Mouse (Mus musculus) lung, postnatal 14 days (tissue): ENCODE data around the gene Stx4a.
"Not testable (repeated sequence)": the region's sequence is repeated elsewhere in the genome, so short reads cannot be mapped to it uniquely, and the experiment has no call there.

Experiments
- DNase-seq: peaks from one replicate; pipeline ENCODE4 v3.0.0; 2021

Gene Stx4a

DNA sequence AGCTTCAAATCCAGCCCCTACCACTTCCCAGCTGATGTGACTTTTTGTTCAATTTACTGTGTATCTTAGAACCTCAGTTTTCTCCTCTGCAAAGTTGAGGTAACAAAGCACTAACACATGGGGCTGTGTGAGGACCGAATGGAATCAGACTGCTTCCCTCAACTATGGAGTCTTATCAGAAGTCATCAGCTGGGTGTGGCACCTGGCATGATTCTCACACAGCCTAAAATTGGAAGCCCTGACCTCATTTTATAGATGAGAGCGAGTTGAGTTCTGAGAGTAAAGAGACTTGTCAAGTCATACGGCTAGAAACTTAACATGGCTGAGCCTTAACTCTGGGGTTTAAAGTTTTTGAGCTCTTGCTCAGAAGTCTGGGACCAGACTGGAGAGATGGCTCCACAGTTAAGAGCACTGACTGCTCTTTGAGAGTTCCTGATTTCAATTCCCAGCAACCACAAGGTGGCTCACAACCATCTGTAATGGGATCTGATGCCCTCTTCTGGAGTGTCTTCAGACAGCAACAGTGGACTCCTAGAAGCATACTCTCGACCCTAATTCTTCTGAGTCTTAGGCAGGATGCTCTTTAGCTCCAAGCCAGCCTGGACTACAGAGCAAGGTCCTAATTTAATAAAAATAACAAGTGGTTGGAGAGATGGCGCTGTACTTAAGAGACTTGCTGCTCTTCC, 46.2 kb downstream of the Stx4a start:
- no peak for DNase-seq

- no peak for DNase-seq
Observed at GRCm38 (mm10) chr7:127874812-127875626, 50.9 kb downstream of the Stx4a start.

- DNase-seq: peak; percentile 90
Observed at GRCm38 (mm10) chr7:127875627-127876001, 51.5 kb downstream of the Stx4a start.

GRCm38 (mm10) chr7:127876041-127876466, 52.0 kb downstream of the Stx4a start, which contains the start of gene Zfp646:
Gene Zfp646, plus strand, starts transcription at chr7:127876221.
- DNase-seq: peak; percentile 75

DNA sequence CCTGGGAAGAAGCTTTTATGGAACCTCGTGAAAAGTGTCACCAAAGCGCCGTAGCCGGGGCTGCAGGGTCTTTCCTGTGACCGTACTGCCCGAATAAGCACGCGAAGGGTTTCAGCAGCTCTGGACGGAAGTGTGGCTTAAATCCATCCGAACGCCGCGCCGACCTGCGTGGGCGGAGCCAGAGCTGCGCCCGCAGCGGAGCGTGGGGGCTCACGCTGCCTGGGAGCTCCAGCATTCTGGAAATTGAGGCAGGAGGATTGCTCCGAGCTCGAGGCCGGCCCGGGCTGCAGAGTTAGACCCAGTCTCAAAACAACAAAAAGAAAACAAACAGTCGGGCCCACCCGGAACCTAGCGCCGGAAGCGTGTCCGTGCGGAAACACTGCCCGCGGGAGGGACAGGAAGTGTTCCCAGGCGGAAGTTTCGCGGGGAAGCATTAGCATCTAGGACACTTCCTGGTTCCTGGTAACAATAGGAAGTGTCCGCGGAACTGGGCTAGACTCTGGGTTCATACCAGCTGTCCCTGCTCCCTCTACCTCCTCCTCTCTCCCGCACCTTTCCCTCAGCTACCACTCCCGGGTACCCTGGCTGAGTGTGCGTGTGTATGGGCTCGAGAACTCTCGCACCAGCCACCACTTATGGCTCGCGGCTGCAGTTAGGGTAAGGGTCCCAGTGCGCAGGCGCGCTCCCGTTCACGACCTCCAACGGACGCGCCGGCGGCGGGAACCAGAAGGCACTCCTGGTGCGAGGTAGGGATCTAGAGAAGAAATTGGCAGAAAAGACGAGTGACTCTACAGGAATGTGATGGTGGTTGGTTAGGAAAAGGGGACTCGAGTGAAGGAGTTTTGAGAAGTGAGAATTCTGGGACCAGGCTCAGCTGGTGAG, 52.6 kb downstream of the Stx4a start, which contains the start of gene Zfp668:
TSS of gene Zfp668 (minus strand) at position 362 of the 882 bp plus-strand sequence.
- peak; percentile 92 for DNase-seq

DNA sequence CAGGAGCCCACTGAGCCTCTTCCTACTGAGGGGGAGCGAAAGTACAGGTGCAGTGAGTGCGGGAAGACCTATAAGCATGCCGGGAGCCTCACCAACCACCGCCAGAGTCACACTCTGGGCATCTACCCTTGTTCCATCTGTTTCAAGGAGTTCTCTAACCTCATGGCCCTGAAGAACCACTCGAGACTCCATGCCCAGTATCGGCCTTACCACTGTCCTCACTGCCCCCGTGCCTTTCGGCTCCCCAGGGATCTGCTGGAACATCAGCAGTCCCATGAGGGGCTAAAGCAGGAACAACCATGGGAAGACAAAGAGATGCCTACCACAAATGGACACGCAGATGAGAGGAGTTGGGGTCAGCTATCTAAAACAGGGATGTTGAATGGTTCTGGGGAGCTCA, 55.2 kb downstream of the Stx4a start:
- DNase-seq: no peak

DNA sequence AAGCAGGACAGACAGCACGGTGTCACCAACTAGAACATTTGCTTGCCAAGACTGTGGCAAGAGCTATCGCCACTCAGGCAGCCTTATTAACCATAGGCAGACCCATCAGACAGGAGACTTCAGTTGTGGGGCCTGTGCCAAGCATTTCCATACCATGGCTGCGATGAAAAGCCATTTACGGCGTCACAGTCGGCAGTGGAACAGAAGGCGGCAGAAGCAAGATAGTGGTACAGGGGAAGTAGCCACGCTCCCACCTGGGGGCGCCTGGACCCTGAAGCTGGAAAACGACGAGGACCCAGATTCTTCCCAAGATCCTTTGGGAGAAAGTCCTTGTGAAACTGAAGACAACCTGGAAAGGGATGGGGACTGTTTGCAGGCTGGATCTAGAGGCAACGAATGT, 56.3 kb downstream of the Stx4a start:
- no peak for DNase-seq

DNA sequence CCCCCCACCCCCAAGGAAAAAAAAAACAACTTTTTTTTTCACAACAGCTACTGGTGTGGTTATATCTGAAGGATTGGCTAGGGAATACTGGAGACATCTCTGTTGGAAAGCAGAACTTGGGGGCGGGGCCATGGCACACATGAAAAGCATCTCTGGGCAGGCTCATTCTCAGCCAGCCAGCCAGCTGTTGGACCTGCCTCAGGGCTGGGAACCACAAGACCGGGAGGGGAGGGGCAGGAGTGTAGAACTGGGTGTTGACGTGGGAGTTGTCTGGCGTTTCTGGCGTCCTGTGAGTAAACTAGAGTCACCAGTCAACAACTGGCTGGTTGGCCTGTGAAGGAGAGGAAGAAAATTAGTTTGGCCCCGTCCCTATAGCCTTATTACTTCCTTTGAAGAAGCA, 61.9 kb downstream of the Stx4a start:
- peak; percentile 63 for DNase-seq

DNA sequence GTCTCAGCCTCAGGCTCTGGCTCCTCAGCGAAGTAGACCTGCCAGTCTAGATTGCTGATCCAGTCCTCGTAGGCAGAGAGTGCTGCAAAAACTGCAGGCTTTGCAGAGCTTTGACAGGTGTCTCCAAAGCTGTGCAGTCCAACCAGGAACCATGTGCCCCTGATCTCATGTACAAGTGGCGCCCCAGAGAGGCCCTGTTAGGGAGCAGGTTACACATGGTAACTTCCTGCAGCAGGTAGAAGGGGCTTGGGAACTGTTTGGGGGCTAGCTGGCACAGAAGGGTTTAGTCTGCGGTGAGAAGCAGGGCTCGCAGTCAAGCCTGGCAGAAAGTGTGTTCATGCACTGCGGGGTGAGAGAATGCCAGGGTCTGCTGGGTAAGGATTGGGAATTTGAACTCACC, 62.5 kb downstream of the Stx4a start:
- no peak for DNase-seq

DNA sequence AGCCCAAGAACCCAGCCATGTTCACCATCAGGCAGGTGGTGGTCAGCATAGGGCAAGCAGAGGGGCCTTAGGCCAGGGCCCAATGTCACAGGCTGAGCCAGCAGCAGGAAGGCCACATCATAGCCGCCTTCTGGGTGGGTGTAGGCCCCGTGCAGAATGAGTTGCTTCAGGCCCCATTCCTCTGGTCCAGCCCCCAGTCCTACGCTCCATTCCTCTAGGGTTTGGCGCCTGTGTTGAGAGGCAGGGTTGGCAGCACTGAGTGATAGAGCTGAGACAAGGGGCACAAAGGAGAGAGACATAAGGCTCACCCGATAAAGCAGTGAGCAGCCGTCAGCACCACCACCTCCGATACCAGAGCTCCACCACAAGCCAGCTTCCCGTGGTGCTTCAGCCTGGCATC, 63.1 kb downstream of the Stx4a start:
- DNase-seq: no peak

GRCm38 (mm10) chr7:127887781-127888180, 63.7 kb downstream of the Stx4a start:
- no peak for DNase-seq

DNA sequence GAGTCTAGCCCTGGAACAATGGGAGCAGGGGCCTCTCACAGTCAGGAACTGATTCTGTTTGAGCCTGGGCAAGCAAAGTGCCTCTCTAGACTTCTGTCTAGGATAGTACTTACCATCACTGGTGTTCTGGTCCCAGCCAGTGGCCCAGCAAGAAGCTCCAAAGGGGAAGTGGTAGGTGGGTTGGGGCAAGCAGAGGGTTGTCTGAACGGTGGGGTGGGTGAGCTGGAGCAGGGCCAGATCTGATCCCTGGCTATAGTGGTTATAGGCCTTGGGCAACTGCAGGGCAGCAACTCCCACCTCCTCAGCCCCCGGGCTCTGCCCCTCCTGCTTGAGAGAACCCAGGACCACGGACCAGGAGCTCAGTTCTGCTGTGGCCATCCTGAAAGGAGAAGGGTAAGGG, 64.7 kb downstream of the Stx4a start:
- no peak for DNase-seq

- peak; percentile 37 for DNase-seq
Observed at GRCm38 (mm10) chr7:127890798-127891197, 66.7 kb downstream of the Stx4a start, which contains the start of gene Prss53. Gene Prss53, minus strand, starts transcription at chr7:127890970.

DNA sequence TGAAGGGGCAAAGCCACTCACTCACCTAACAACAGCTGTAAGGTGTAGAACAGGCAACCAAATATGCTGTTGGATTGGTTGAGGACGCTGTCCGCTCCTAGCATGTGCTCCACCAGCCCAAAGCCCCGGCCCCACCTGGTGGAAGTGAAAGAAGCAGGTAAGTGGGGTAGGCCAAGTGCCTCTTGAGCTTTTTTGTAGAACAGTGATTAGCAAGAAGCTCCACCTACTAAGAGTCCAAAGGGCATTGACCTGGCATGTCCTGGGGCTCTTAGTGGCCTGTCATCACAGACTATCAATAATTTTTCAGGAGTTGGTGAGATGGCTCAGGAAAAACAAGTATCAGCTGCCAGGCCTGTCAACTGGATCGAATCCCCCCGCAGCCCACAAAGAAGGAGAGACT, 70.4 kb downstream of the Stx4a start:
- no peak for DNase-seq

- DNase-seq: peak; percentile 95
Observed at GRCm38 (mm10) chr7:127895442-127895841, 71.3 kb downstream of the Stx4a start, which contains the start of the genes Gm21974 and Vkorc1. Gene Gm21974, minus strand, starts transcription at chr7:127895454. Gene Vkorc1, minus strand, starts transcription at chr7:127895617.

DNA sequence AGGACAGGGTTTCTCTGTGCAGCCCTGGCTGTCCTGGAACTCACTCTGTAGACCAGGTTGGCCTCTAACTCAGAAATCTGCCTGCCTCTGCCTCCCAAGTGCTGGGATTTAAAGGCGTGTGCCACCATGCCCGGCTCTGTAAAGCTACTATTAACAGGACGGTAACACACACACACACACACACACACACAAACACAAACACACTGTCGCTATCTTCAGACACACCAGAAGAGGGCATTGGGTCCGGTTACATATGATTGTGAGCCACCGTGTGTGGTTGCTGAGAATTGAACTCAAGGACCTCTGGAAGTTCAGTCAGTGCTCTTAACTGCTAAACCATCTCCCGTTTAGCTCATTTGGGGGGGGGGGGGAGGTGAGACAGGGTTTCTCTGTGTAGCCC, 71.8 kb downstream of the Stx4a start:
- not testable (repeated sequence) for DNase-seq

GRCm38 (mm10) chr7:127896384-127896783, 72.3 kb downstream of the Stx4a start:
- peak; percentile 79 for DNase-seq

DNA sequence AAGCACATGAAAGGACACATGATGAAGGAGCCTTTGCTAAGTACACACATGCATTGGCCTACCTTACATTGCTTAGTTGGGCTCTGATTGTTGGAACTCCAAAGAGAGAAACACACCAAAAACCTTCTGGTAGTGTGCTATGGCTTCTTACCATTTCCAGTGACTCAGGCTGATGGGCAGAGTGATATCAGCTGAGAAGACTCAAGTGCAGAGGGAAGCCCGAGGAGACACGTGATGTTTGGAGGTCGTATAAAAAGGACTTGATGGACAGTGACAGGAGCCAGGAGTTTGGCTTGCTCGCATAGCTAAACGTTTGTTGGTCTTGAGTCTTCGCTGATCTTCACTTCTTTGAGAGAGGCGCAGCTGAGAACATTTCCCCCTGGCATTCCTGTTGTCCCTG, 73.4 kb downstream of the Stx4a start:
- no peak for DNase-seq

DNA sequence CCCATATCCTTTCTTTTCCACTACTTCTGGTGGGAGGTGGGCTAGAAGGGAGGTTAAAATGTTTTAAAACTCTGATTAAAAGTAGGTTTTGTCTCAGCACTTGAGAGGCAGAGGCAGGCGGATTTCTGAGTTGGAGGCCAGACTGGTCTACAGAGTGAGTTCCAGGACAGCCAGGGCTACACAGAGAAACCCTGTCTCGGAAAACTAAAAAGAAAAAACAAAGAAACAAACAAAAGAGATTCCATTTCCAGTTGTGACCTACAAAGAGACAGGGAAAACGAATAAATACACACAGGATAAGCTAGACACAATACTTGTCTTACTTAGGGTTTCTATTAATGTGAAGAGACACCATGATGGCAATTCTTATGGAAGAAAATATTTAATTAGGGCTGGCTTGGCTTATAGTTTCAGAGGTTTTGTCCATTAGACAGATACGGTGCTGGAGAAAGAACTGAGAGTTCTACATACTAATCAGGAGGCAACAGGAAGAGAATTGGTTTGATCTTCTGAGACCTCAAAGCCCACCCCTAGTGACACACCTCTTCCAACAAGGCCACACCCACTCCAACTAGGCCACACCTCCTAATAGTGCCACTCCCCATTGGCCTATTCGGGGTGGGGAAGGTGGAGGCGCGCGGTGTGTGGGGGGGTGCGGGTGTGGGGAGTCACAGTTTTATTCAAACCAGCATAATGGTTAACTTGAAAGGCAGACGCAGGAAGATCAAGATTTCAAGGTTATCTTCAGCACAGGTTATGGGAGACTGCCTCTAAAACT, 74.3 kb downstream of the Stx4a start:
- no peak for DNase-seq
